Mouse (Mus musculus) lung, postnatal 0 days (tissue): ENCODE measurements around the gene Olfr1047. TPM values are rescaled to one million over a fixed set of nuclear protein-coding genes. Genes with fewer than 3 reads are reported as not detected.

ENCODE experiments used
- ATAC-seq: fragments of 200-750 bp; cut with Nextera tagmentation; 2 replicates; pipeline ENCODE4 v1.8.0; 2017; ENCODE audit warnings: moderate library complexity
- DNase-seq: peaks from one replicate; pipeline ENCODE4 v3.0.0-alpha.2; 2016; ENCODE audit warnings: low spot score
- H3K27ac ChIP-seq: fragments of 300-500 bp; sonication (generic); 2 replicates; pipeline ENCODE4 v1.5.1; 2014; ENCODE audit warnings: antibody characterized with exemption, mild to moderate bottlenecking, low read length, mixed read lengths
- H3K27me3 ChIP-seq: fragments of 300-500 bp; sonication (generic); replicated peaks from 2 replicates; pipeline ENCODE4 v1.6.1; 2014; ENCODE audit warnings: low read length, mixed read lengths; ENCODE audit not compliant: insufficient read depth
- H3K36me3 ChIP-seq: fragments of 300-500 bp; sonication (generic); 2 replicates; pipeline ENCODE4 v1.6.1; 2014; ENCODE audit warnings: low read length, mixed read lengths; ENCODE audit not compliant: insufficient read depth
- H3K4me1 ChIP-seq: fragments of 300-500 bp; sonication (generic); 2 replicates; pipeline ENCODE4 v1.6.1; 2014; ENCODE audit warnings: antibody characterized with exemption, low read depth, low read length, mixed read lengths; ENCODE audit not compliant: insufficient read depth
- H3K4me2 ChIP-seq: fragments of 300-500 bp; sonication (generic); replicated peaks from 2 replicates; pipeline ENCODE4 v1.6.1; 2014; ENCODE audit warnings: low read depth, mild to moderate bottlenecking, low read length, moderate library complexity, mixed read lengths
- H3K4me3 ChIP-seq: fragments of 300-500 bp; sonication (generic); 2 replicates; pipeline ENCODE4 v1.5.1; 2014; ENCODE audit warnings: low read depth, low read length
- H3K9ac ChIP-seq: fragments of 300-500 bp; sonication (generic); replicated peaks from 2 replicates; pipeline ENCODE4 v1.6.1; 2014; ENCODE audit warnings: low read depth, mild to moderate bottlenecking
- H3K9me3 ChIP-seq: fragments of 300-500 bp; sonication (generic); 2 replicates; pipeline ENCODE4 v1.6.1; 2016; ENCODE audit warnings: low read length, mixed read lengths
- CTCF ChIP-seq: IDR thresholded peaks from 2 replicates; pipeline ENCODE4 v1.5.1; 2016; ENCODE audit warnings: antibody characterized with exemption, mild to moderate bottlenecking
- EP300 ChIP-seq: IDR thresholded peaks from 2 replicates; pipeline ENCODE4 v1.6.1; 2016; ENCODE audit warnings: antibody characterized with exemption, mild to moderate bottlenecking, control low read depth
- WGBS: fragments of 180-500 bp; shearing (Covaris S2); extraction: QIAGEN DNeasy Blood & Tissue Kit; methylation state at CpG from one replicate; pipeline ENCODE4 v1.1.7; 2014; 5-methylcytosine and 5-hydroxymethylcytosine counted together
- polyA plus RNA-seq: library from polyadenylated mRNA; unstranded; fragments of >200 nt; fragmentation: Nextera tagmentation; extraction: Ambion mirVana; gene quantifications from 2 replicates; pipeline ENCODE4 v1.2.1, GENCODE M21; 2015

Olfr1047 gene
- polyA plus RNA-seq, 1 experiment from 2014 or later, result not detected

DNA sequence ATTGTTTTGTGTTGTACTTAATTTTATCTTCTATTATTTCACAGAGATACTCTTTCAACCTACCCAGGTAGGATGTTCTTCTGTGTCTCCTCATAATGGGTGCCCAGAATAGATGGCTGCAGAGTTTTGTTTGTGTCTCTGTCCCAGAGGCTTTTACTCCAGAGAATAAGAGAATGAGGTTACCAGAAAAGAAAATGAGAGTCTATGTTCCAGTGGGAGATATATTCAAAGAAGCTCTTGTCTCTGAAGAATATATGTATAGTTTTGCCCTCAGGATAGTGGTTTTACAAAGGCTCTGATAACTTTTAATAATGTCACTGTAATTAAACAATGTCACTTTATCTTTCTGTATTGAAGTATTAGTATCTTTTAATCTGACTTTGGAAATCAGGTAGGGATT, 45.6 kb downstream of the Olfr1047 start, which contains the start of gene Olfr52:
Olfr52 (minus strand) TSS at position 101 of the 400 bp plus-strand sequence.
- no peak for TF ChIP-seq EP300
- no peak for TF ChIP-seq CTCF
- DNase-seq (no peak), ATAC-seq (no peak)
- H3K9ac ChIP-seq, result no peak within 1 kb of the TSS
- no peaks in the 10 kb centered on the region for H3K4me1 ChIP-seq
- no peaks in the 10 kb centered on the region for H3K9me3 ChIP-seq
- H3K4me2 ChIP-seq, result no peak within 1 kb of the TSS
- no peaks in the 10 kb centered on the region for H3K36me3 ChIP-seq
- no peak within 1 kb of the TSS for H3K4me3 ChIP-seq
- no peaks in the 10 kb centered on the region for H3K27me3 ChIP-seq
- no peak within 1 kb of the TSS for H3K27ac ChIP-seq

DNA sequence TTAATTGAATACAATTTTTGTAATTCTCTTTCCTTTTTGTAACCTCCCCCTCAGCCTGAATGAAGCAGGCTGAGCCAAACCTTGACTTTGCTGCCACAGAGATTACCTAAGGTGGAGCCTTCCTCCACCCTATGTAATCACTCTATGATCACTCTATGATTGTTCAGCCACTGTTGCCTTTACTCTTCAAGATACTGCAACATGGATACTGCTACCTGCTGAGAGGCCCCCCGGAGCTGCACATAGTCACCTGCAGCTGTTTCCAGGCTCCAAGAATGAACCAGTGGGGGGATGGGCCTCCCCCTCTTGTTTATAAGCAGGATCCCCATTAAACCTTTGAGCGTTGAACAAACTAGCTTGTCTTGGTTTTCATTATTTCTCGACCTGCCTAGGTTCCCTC, 51.3 kb downstream of the Olfr1047 start:
- H3K4me2 ChIP-seq, result no peak overlapping the region
- H3K9me3 ChIP-seq, result no peaks in the 10 kb centered on the region
- ATAC-seq, result no peak
- H3K27ac ChIP-seq, result no peak overlapping the region
- DNase-seq, result no peak
- 72% methylated on average over 3 of the region's 3 CpGs for WGBS
- no peaks in the 10 kb centered on the region for H3K4me1 ChIP-seq
- no peak overlapping the region for H3K4me3 ChIP-seq
- no peaks in the 10 kb centered on the region for H3K36me3 ChIP-seq
- H3K27me3 ChIP-seq, result no peaks in the 10 kb centered on the region
- TF ChIP-seq EP300 (no peak), CTCF (no peak)
- no peak overlapping the region for H3K9ac ChIP-seq

DNA sequence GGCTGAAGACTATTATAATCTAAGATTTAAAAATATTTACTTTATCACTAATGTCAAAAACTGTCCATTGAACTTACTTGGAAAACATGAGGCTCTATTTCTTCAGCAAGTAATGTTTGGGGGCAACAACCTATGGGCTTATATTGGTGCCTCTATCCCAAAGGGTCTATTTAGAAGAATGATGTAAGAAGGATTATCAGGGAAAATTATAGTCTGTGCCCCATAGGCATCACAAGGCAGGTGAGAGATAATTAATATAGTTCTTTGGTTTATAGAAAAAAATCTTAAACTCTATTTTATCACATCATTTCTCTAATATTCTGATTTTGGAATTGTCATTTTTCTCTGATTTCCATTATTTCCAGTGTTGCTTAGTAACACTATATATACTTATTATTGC, 53.5 kb downstream of the Olfr1047 start, which contains the start of gene Olfr1044:
Olfr1044 (minus strand) TSS at position 101 of the 400 bp plus-strand sequence.
- no peak for TF ChIP-seq CTCF
- TF ChIP-seq EP300, result no peak
- no peak within 1 kb of the TSS for H3K4me2 ChIP-seq
- no peak within 1 kb of the TSS for H3K27ac ChIP-seq
- H3K4me3 ChIP-seq, result no peak within 1 kb of the TSS
- no peak within 1 kb of the TSS for H3K9ac ChIP-seq
- H3K9me3 ChIP-seq, result no peaks in the 10 kb centered on the region
- ATAC-seq, result no peak
- no peak for DNase-seq
- no peaks in the 10 kb centered on the region for H3K27me3 ChIP-seq
- no peaks in the 10 kb centered on the region for H3K36me3 ChIP-seq
- H3K4me1 ChIP-seq, result no peaks in the 10 kb centered on the region

Other genes starting within 250 kb of the Olfr1047 start
- gene Olfr1031, start 241.1 kb downstream of the Olfr1047 start, polyA plus RNA-seq, result not detected in 2 replicates
- not detected in 2 replicates for gene Olfr1032, start 225.9 kb downstream of the Olfr1047 start, polyA plus RNA-seq
- gene Olfr1033, start 210.8 kb downstream of the Olfr1047 start, polyA plus RNA-seq, result 3.4 and 8.8 TPM in 2 replicates
- gene Olfr1034, start 185.5 kb downstream of the Olfr1047 start, polyA plus RNA-seq, result 0.06 TPM in 1 of 2 replicates, not detected in the other
- not detected in 2 replicates for gene Olfr1036, start 157.4 kb downstream of the Olfr1047 start, polyA plus RNA-seq
- gene Olfr1037, start 144.0 kb downstream of the Olfr1047 start, polyA plus RNA-seq, result not detected in 2 replicates
- not detected in 2 replicates for gene Olfr1039, start 95.5 kb downstream of the Olfr1047 start, polyA plus RNA-seq
- gene Olfr1040, start 84.7 kb downstream of the Olfr1047 start, polyA plus RNA-seq, result not detected in 2 replicates
- not detected in 2 replicates for gene Olfr1042, start 69.6 kb downstream of the Olfr1047 start, polyA plus RNA-seq
- gene Olfr1043, start 63.9 kb downstream of the Olfr1047 start, polyA plus RNA-seq, result not detected in 2 replicates
- gene Olfr1044, start 53.6 kb downstream of the Olfr1047 start, polyA plus RNA-seq, result not detected in 2 replicates
- gene Olfr52, start 45.7 kb downstream of the Olfr1047 start, polyA plus RNA-seq, result not detected in 2 replicates
- gene Olfr1045, start 28.4 kb downstream of the Olfr1047 start, polyA plus RNA-seq, result not detected in 2 replicates
- not detected in 2 replicates for gene Olfr1046, start 12.1 kb downstream of the Olfr1047 start, polyA plus RNA-seq
- not detected in 2 replicates for gene Olfr1048, start 8.9 kb upstream of the Olfr1047 start, polyA plus RNA-seq
- gene Olfr1049, start 26.9 kb upstream of the Olfr1047 start, polyA plus RNA-seq, result not detected in 2 replicates
- gene Olfr1051, start 47.7 kb upstream of the Olfr1047 start, polyA plus RNA-seq, result not detected in 2 replicates
- not detected in 2 replicates for gene Olfr1052, start 61.1 kb upstream of the Olfr1047 start, polyA plus RNA-seq
- not detected in 2 replicates for gene Olfr1053, start 83.9 kb upstream of the Olfr1047 start, polyA plus RNA-seq
- gene Olfr1054, start 104.0 kb upstream of the Olfr1047 start, polyA plus RNA-seq, result not detected in 2 replicates
- gene Olfr1055, start 118.9 kb upstream of the Olfr1047 start, polyA plus RNA-seq, result not detected in 2 replicates
- gene Olfr1056, start 131.1 kb upstream of the Olfr1047 start, polyA plus RNA-seq, result not detected in 2 replicates
- not detected in 2 replicates for gene Olfr1057, start 147.0 kb upstream of the Olfr1047 start, polyA plus RNA-seq
- not detected in 2 replicates for gene Olfr1058, start 157.2 kb upstream of the Olfr1047 start, polyA plus RNA-seq
- gene Olfr1061, start 182.6 kb upstream of the Olfr1047 start, polyA plus RNA-seq, result not detected in 2 replicates
- gene Olfr1062, start 195.3 kb upstream of the Olfr1047 start, polyA plus RNA-seq, result not detected in 2 replicates
- not detected in 2 replicates for gene Olfr1065, start 219.2 kb upstream of the Olfr1047 start, polyA plus RNA-seq
- gene Olfr1066, start 224.9 kb upstream of the Olfr1047 start, polyA plus RNA-seq, result not detected in 2 replicates